Mouse (Mus musculus): ENCODE results near the gene F12.

The F12 gene

DNA sequence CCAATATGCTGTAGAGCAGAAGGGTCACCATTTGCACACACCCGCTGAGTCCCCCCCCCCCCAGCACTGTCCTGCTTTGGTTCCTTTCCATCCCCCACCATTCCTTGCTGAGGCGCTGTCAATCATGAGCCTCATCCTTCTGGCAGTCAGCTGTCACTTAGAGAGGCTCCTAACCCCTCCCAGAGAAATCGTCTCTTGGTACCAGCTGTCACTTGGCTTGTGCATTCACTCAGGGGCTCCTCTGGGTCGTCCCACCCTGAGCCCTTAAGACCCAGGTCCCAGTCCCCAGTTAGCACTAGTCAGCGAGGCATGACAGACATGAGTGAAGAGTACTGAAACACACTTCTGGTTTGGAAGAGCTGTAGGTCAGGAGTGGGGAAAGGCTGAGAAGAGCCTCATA lies 54.9 kb downstream of the F12 start:
- DNase-seq (ENCODE audit: low spot score in 2 of 2): no peak

DNA sequence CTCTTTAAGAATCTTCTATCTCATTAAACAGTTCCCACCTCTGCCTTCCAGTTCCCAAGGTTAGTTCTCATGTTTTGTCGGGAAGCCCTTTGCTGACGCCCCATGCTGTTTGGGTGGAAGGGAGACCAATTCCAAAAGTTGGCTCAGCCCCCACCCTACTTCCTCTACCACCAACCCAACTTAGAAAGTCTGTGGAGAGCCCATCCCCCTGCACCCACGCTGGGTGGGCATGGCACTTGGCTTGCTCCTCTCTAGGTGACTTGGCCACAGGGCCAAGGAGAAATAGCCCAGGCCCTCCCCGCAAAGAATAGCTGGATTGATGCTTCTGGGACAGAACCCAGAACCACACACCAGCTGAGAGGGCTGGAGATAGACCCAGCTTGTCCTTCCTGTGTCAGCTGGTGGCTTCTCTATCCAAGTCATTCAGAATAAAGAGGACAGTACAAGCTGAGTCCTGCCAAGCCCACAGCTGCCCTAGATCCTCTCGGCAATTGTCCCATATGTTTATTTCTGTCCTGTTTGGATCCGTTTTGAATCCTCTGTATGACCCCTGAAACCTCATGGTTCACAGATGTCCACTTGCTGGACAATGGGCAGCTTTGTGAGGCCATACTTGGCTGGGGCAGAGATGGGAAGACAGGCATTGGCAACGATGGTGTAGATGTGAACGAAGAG lies 55.4 kb downstream of the F12 start:
- no peak for DNase-seq (ENCODE audit: low spot score in 2 of 2)

GRCm38 (mm10) chr13:55370234-55370633 lies 56.4 kb downstream of the F12 start:
- no peak for DNase-seq (ENCODE audit: low spot score in 2 of 2)

GRCm38 (mm10) chr13:55369531-55370114 lies 57.0 kb downstream of the F12 start, which contains the start of gene Rgs14:
Gene Rgs14 (plus strand): TSS chr13:55369732.
- DNase-seq (ENCODE audit: low spot score in 2 of 2): no peak

GRCm38 (mm10) chr13:55368401-55368800 lies 58.2 kb downstream of the F12 start:
- DNase-seq (ENCODE audit: low spot score in 2 of 2): no peak

Data from urinary bladder, postnatal 36 days (tissue).